30 mouse cellular contexts compared by ENCODE assay signal in the genomic region with DNA sequence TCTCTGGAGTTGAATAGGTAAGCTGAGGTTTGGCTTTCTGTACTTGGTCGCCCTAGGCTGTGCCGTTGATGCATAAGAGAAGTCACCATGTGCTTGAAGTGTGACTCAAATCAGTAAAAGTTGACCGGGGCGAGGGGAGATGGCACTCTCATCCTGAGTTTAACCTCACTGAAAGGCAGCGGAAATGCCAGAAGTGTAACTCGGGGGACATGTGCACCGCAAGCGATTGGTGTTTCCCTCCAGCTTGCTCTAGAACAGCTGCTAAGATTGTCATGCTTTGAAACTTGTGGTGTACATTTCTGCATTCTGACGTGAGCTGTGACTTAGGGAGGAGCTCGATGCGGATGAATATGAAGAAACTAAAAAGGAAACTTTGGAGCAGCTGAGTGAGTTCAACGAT. TPM values are rescaled to one million over a fixed set of nuclear protein-coding genes. Genes with fewer than 3 reads are reported as not detected.
A peak's percentile ranks its signal among the peaks of the same experiment; 100 is the strongest.
DNase-seq lines count a peak whose midpoint lies in the region; ATAC-seq and TF ChIP-seq lines count a peak whose summit lies in the region.
"Had no signal": no experiment of that assay in that cellular context is flagged by ENCODE, and none has a peak within 500 bp of the region (broad histone marks: within the 10 kb centered on the region; RNA-seq: fewer than 3 reads in every experiment).

No protein-coding gene starts in this region.

- H3K9me3 ChIP-seq in limb, embryonic 13.5 days: no peaks in the 10 kb centered on the region
- H3K9me3 ChIP-seq: embryonic facial prominence, embryonic 12.5 days; forebrain, embryonic 12.5 days; forebrain, embryonic 15.5 days; heart, embryonic 12.5 days; heart, embryonic 15.5 days; hindbrain, embryonic 10.5 days; hindbrain, embryonic 13.5 days had no signal

- H3K79me3 ChIP-seq in C2C12 (ENCODE audit: low read depth): peaks cover 3% of the 10 kb centered on the region

- intact Hi-C loops in heart, adult 2 months (cut with DNase I): loop anchor here (5.0 kb wide), 2 partner anchors 35 to 140 kb away; partner anchors contain the start of gene Rbp7

- no peak overlapping the region for H3K4me3 ChIP-seq in heart, adult 2 months
- no peak overlapping the region for H3K4me3 ChIP-seq in C2C12 (ENCODE audit: insufficient read depth, poor library complexity, severe bottlenecking)
- H3K4me3 ChIP-seq in limb, embryonic 13.5 days: no peak overlapping the region
- H3K4me3 ChIP-seq in small intestine, adult 2 months (ENCODE audit: low read depth, low read length): no peak overlapping the region; the same call in 1 of the 2 replicates
- H3K4me3 ChIP-seq: embryonic facial prominence, embryonic 12.5 days; erythroblast, embryonic 14.5 days; forebrain, embryonic 12.5 days; forebrain, embryonic 15.5 days; heart, embryonic 12.5 days; heart, embryonic 15.5 days; hindbrain, embryonic 10.5 days; hindbrain, embryonic 13.5 days had no signal

- peaks cover 2% of the 10 kb centered on the region for H3K79me2 ChIP-seq in heart, adult 2 months (replicated peaks; ENCODE audit: control insufficient read depth, insufficient read depth, low read length)
- peaks cover 48% of the 10 kb centered on the region for H3K79me2 ChIP-seq in C2C12 (ENCODE audit: control insufficient read depth, insufficient read depth)

- peaks cover 3% of the 10 kb centered on the region for H3K4me1 ChIP-seq in heart, adult 2 months (ENCODE audit: control insufficient read depth, insufficient read depth, low read length)
- peaks cover 27% of the 10 kb centered on the region for H3K4me1 ChIP-seq in limb, embryonic 13.5 days
- H3K4me1 ChIP-seq in small intestine, adult 2 months (ENCODE audit: control insufficient read depth, insufficient read depth, insufficient read length, low read length): peaks cover 10% of the 10 kb centered on the region; the same call in 1 of the 2 replicates

- no peak for ATAC-seq in limb, embryonic 13.5 days (ENCODE audit: low FRiP score, low read depth)
- ATAC-seq: activated CD4-positive, CD25-positive, alpha-beta regulatory T cell, adult 4 months; CD4-positive, CD25-positive, alpha-beta regulatory T cell, adult 4 months; forebrain, embryonic 15.5 days; hindbrain, embryonic 16.5 days had no signal

- 0 out of 2 replicates have a peak overlapping the region, but pooled peaks have one; percentile 11 for H3K4me2 ChIP-seq in limb, embryonic 13.5 days (replicated peaks)
- H3K4me2 ChIP-seq: embryonic facial prominence, embryonic 12.5 days; forebrain, embryonic 12.5 days; forebrain, embryonic 15.5 days; heart, embryonic 12.5 days; heart, embryonic 15.5 days had no signal

- 91% methylated on average over 12 of the region's 12 CpGs for WGBS in heart, adult 2 months
- WGBS in limb, embryonic 13.5 days: 93% methylated on average over 12 of the region's 12 CpGs
- 87% methylated on average over 12 of the region's 12 CpGs for WGBS in small intestine, adult 2 months

- peak overlapping the region; percentile 35 for H3ac ChIP-seq in C2C12 (ENCODE audit: control insufficient read depth, insufficient read length, low read depth)

- no peaks in the 10 kb centered on the region for H3K27me3 ChIP-seq in heart, adult 2 months (ENCODE audit: control insufficient read depth, insufficient read depth, low read length)
- no peaks in the 10 kb centered on the region for H3K27me3 ChIP-seq in C2C12 (ENCODE audit: control insufficient read depth, insufficient read depth, insufficient read length)
- H3K27me3 ChIP-seq in limb, embryonic 13.5 days: no peaks in the 10 kb centered on the region
- no peaks in the 10 kb centered on the region for H3K27me3 ChIP-seq in small intestine, adult 2 months (ENCODE audit: control insufficient read depth, insufficient read depth, low read length)
- H3K27me3 ChIP-seq: embryonic facial prominence, embryonic 12.5 days; forebrain, embryonic 12.5 days; forebrain, embryonic 15.5 days; heart, embryonic 12.5 days; heart, embryonic 15.5 days; hindbrain, embryonic 13.5 days had no signal

- H3K9ac ChIP-seq in heart, adult 2 months (ENCODE audit: low read depth, low read length): no peak overlapping the region
- H3K9ac ChIP-seq in limb, embryonic 13.5 days: no peak overlapping the region
- H3K9ac ChIP-seq: embryonic facial prominence, embryonic 12.5 days; forebrain, embryonic 12.5 days; forebrain, embryonic 15.5 days; heart, embryonic 12.5 days; heart, embryonic 15.5 days; hindbrain, embryonic 13.5 days had no signal

- TF ChIP-seq EP300 in heart, adult 2 months (IDR thresholded peaks at IDR 0.05; ENCODE audit: insufficient read depth, low read depth, low read length): no peak

- no peak for TF ChIP-seq CTCF in heart, adult 2 months (IDR thresholded peaks at IDR 0.05)
- TF ChIP-seq CTCF in C2C12 (IDR thresholded peaks at IDR 0.05; ENCODE audit: control insufficient read depth, insufficient read depth, insufficient read length): no peak
- no peak for TF ChIP-seq CTCF in small intestine, adult 2 months (IDR thresholded peaks at IDR 0.05; ENCODE audit: extremely low read depth, insufficient read length, insufficient replicate concordance, low read depth, low read length)

- H3K36me3 ChIP-seq in heart, adult 2 months (ENCODE audit: control insufficient read depth, insufficient read depth, low read length): peaks cover 19% of the 10 kb centered on the region
- H3K36me3 ChIP-seq in C2C12 (ENCODE audit: control insufficient read depth, insufficient read depth): peaks cover 35% of the 10 kb centered on the region
- H3K36me3 ChIP-seq in limb, embryonic 13.5 days: peaks cover 55% of the 10 kb centered on the region
- peaks cover 29% of the 10 kb centered on the region for H3K36me3 ChIP-seq in small intestine, adult 2 months (ENCODE audit: control insufficient read depth, insufficient read depth, low read length)

- TF ChIP-seq POLR2A in heart, adult 2 months (IDR thresholded peaks at IDR 0.05; ENCODE audit: insufficient read depth, low read depth, low read length): no peak
- no peak for TF ChIP-seq POLR2A in small intestine, adult 2 months (IDR thresholded peaks at IDR 0.05; ENCODE audit: low read depth, low read length)

- peak overlapping the region; percentile 97 for H3K27ac ChIP-seq in heart, adult 2 months
- H3K27ac ChIP-seq in limb, embryonic 13.5 days: no peak overlapping the region
- H3K27ac ChIP-seq in small intestine, adult 2 months (ENCODE audit: insufficient read depth, low read depth, low read length): peak overlapping the region; percentile 33; the same call in 1 of the 2 replicates
- H3K27ac ChIP-seq: embryonic facial prominence, embryonic 12.5 days; forebrain, embryonic 12.5 days; forebrain, embryonic 15.5 days; heart, embryonic 15.5 days; hindbrain, embryonic 10.5 days; hindbrain, embryonic 13.5 days had no signal

- DNase-seq in heart, adult 2 months: no peak
- DNase-seq in heart, adult 8-10 months (ENCODE audit: low spot score): no peak
- no peak for DNase-seq in left cerebral cortex, adult 11 months (ENCODE audit: low spot score)
- no peak for DNase-seq in adrenal gland, postnatal 14 days
- DNase-seq: adrenal gland, adult 8-10 months; adrenal gland, postnatal 36 days; B cell, adult 2 months; cerebellum, adult 18-20 months; cerebellum, adult 9-10 months; cerebellum, postnatal 14 days; gastrocnemius, postnatal 25 days; heart, postnatal 10 days; heart, postnatal 36 days had no signal

TF ChIP-seq in C2C12, 6 proteins besides CTCF, POLR2A, EP300 and RAD21 (continues in another document):
- TF ChIP-seq MAX (IDR thresholded peaks at IDR 0.05): peak; percentile 73
- no peak for TF ChIP-seq FOSL1 (IDR thresholded peaks at IDR 0.05; ENCODE audit: insufficient read depth, low read length, poor library complexity, severe bottlenecking)
- TF ChIP-seq MYOG (IDR thresholded peaks at IDR 0.05; ENCODE audit: control insufficient read depth, extremely low read depth, insufficient read length): no peak
- TF ChIP-seq MYOD1 (IDR thresholded peaks at IDR 0.05; ENCODE audit: control insufficient read depth, insufficient read length, low read depth): peak; percentile 90
- TF ChIP-seq USF1 (IDR thresholded peaks at IDR 0.05; ENCODE audit: low read depth): no peak

RNA-seq across cellular contexts. Expression of gene Lzic, which starts 2.7 kb away (rescaled TPM):
- 10 to 100 TPM; 62.1 to 66.9 TPM for total RNA-seq in heart, adult 2 months (2021)
- polyA plus RNA-seq in heart, adult 2 months (2012; rRNA removed): 20.2 and 23.8 TPM in 2 replicates
- 10 to 100 TPM; 50.1 to 69.6 (median 57.6) TPM for total RNA-seq in heart, adult 8-10 months (2022)
- 44.7 TPM for polyA plus RNA-seq in C2C12 (2012; fragmentation: generic; extraction: Trizol)
- 55.8 and 62.5 TPM in 2 replicates for polyA plus RNA-seq in limb, embryonic 13.5 days (2015; fragmentation: Nextera tagmentation; extraction: Ambion mirVana)
- polyA plus RNA-seq in small intestine, adult 2 months (2012; rRNA removed): 5.1 and 16.8 TPM in 2 replicates
- total RNA-seq in adrenal gland, postnatal 14 days (2021): 32.5 and 35.6 TPM in 2 replicates

RNA-seq across cellular contexts. Expression of gene Nmnat1, which starts 2.7 kb away (rescaled TPM):
- 10 to 100 TPM; 29.4 to 36.1 TPM for total RNA-seq in heart, adult 2 months (2021)
- 20.6 and 26.2 TPM in 2 replicates for polyA plus RNA-seq in heart, adult 2 months (2012; rRNA removed)
- 10 to 100 TPM; 35.1 to 36.8 (median 36.0) TPM for total RNA-seq in heart, adult 8-10 months (2022)
- 8.8 TPM for polyA plus RNA-seq in C2C12 (2012; fragmentation: generic; extraction: Trizol)
- polyA plus RNA-seq in limb, embryonic 13.5 days (2015; fragmentation: Nextera tagmentation; extraction: Ambion mirVana): 10.5 and 12.4 TPM in 2 replicates
- 6.4 and 9.8 TPM in 2 replicates for polyA plus RNA-seq in small intestine, adult 2 months (2012; rRNA removed)
- total RNA-seq in adrenal gland, postnatal 14 days (2021): 16.1 and 17.9 TPM in 2 replicates

RNA-seq across cellular contexts. Expression of gene Tmem274, which starts 10.6 kb away (rescaled TPM):
- not detected for total RNA-seq in heart, adult 2 months (2021)
- polyA plus RNA-seq in heart, adult 2 months (2012; rRNA removed): not detected in 2 replicates
- total RNA-seq in heart, adult 8-10 months (2022): not detected
- polyA plus RNA-seq in C2C12 (2012; fragmentation: generic; extraction: Trizol): not detected
- 0.55 and 0.99 TPM in 2 replicates for polyA plus RNA-seq in limb, embryonic 13.5 days (2015; fragmentation: Nextera tagmentation; extraction: Ambion mirVana)
- not detected in 2 replicates for polyA plus RNA-seq in small intestine, adult 2 months (2012; rRNA removed)
- not detected in 2 replicates for total RNA-seq in adrenal gland, postnatal 14 days (2021)
- total RNA-seq: adrenal gland, adult 8-10 months; adrenal gland, postnatal 36 days; ES-E14; gastrocnemius, adult 8-10 months; gastrocnemius, postnatal 25 days; granulocyte monocyte progenitor cell, adult 5-6 weeks; heart, postnatal 10 days; heart, postnatal 36 days had no signal
- polyA plus RNA-seq: erythroblast, embryonic 14.5 days; hindbrain, embryonic 13.5 days; hindbrain, embryonic 16.5 days had no signal

RNA-seq across cellular contexts. Expression of gene Ctnnbip1, which starts 30.3 kb away (rescaled TPM):
- total RNA-seq in heart, adult 2 months (2021): 10 to 100 TPM; 25.0 to 27.3 TPM
- 25.5 and 26.0 TPM in 2 replicates for polyA plus RNA-seq in heart, adult 2 months (2012; rRNA removed)
- 10 to 100 TPM; 16.0 to 23.2 (median 20.5) TPM for total RNA-seq in heart, adult 8-10 months (2022)
- polyA plus RNA-seq in C2C12 (2012; fragmentation: generic; extraction: Trizol): 57.8 TPM
- polyA plus RNA-seq in limb, embryonic 13.5 days (2015; fragmentation: Nextera tagmentation; extraction: Ambion mirVana): 80.3 and 83.9 TPM in 2 replicates
- polyA plus RNA-seq in small intestine, adult 2 months (2012; rRNA removed): 10.8 and 27.2 TPM in 2 replicates
- total RNA-seq in adrenal gland, postnatal 14 days (2021): 31.8 and 34.5 TPM in 2 replicates

RNA-seq across cellular contexts. Expression of gene Rbp7, which starts 33.0 kb away (rescaled TPM):
- 10 to 100 TPM; 56.2 to 61.6 TPM for total RNA-seq in heart, adult 2 months (2021)
- 8.7 and 22.9 TPM in 2 replicates for polyA plus RNA-seq in heart, adult 2 months (2012; rRNA removed)
- total RNA-seq in heart, adult 8-10 months (2022): 10 to 100 TPM; 41.4 to 66.1 (median 52.8) TPM
- polyA plus RNA-seq in C2C12 (2012; fragmentation: generic; extraction: Trizol): not detected
- 0.37 and 0.41 TPM in 2 replicates for polyA plus RNA-seq in limb, embryonic 13.5 days (2015; fragmentation: Nextera tagmentation; extraction: Ambion mirVana)
- 1.0 and 3.9 TPM in 2 replicates for polyA plus RNA-seq in small intestine, adult 2 months (2012; rRNA removed)
- 103 and 104 TPM in 2 replicates for total RNA-seq in adrenal gland, postnatal 14 days (2021)
- total RNA-seq: granulocyte monocyte progenitor cell, adult 5-6 weeks had no signal
- polyA plus RNA-seq: activated CD4-positive, CD25-positive, alpha-beta regulatory T cell, adult 4 months; CD4-positive, CD25-positive, alpha-beta regulatory T cell, adult 4 months; erythroblast, embryonic 14.5 days; forebrain, embryonic 12.5 days; forebrain, embryonic 15.5 days; hindbrain, embryonic 10.5 days; hindbrain, embryonic 13.5 days; hindbrain, embryonic 16.5 days had no signal
